Comparison of ENCODE assay signal across 9 mouse cellular contexts in the genomic region with DNA sequence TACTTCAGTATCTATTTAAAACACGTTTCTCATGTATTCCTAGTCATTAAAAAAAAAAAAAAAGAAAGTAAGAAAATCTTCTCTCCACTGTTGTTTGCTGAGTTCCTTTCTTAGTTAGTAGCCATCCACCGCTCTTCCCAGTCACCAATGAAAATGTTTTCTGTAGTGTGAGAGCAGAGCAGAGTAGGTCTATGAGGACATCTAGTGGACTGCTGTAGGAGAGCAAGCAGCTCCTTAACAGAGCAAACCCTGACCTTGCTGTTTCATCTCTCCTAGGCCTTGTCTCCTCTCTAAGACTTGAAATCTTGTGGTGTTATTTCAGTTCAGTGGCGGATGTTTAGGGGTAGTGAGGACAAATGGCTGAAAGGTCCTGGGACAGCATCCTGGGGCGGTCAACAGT.
A peak's percentile ranks its signal among the peaks of the same experiment; 100 is the strongest.
DNase-seq lines count a peak whose midpoint lies in the region; ATAC-seq and TF ChIP-seq lines count a peak whose summit lies in the region.
"Had no signal": no experiment of that assay in that cellular context is flagged by ENCODE, and none has a peak within 500 bp of the region (broad histone marks: within the 10 kb centered on the region; RNA-seq: fewer than 3 reads in every experiment).

No protein-coding gene starts in this region.

- no peaks in the 10 kb centered on the region for H3K36me3 ChIP-seq in hindbrain, postnatal 0 days (ENCODE audit: insufficient read depth, low read length)
- H3K36me3 ChIP-seq in midbrain, embryonic 11.5 days (ENCODE audit: control insufficient read depth, insufficient read depth, low read length): no peaks in the 10 kb centered on the region

- ATAC-seq in hindbrain, postnatal 0 days: peak; percentile 74
- no peak for ATAC-seq in midbrain, embryonic 11.5 days (ENCODE audit: low FRiP score)
- ATAC-seq in erythroblast, adult 5-6 weeks (replicated peaks; ENCODE audit: low FRiP score, poor library complexity, severe bottlenecking): no peak

- no peaks in the 10 kb centered on the region for H3K9me3 ChIP-seq in hindbrain, postnatal 0 days (ENCODE audit: low read length)
- no peaks in the 10 kb centered on the region for H3K9me3 ChIP-seq in midbrain, embryonic 11.5 days (ENCODE audit: control insufficient read depth, low read length)

- 31% methylated on average over 4 of the region's 4 CpGs for WGBS in hindbrain, postnatal 0 days
- 38% methylated on average over 4 of the region's 4 CpGs for WGBS in midbrain, embryonic 11.5 days

- H3K9ac ChIP-seq in hindbrain, postnatal 0 days (replicated peaks; ENCODE audit: low read length): no peak overlapping the region
- H3K9ac ChIP-seq in midbrain, embryonic 11.5 days (ENCODE audit: low read length): no peak overlapping the region

- TF ChIP-seq CTCF in layer of hippocampus, adult 2 months (conservative IDR thresholded peaks at IDR 0.05): peak; percentile 85
- TF ChIP-seq CTCF in brain, embryonic 14.5 days (IDR thresholded peaks at IDR 0.05; ENCODE audit: borderline replicate concordance, extremely low read depth, insufficient read depth, insufficient read length): peak; percentile 82; the same call in 1 of the 2 replicates
- TF ChIP-seq CTCF in hindbrain, postnatal 0 days (IDR thresholded peaks at IDR 0.05; ENCODE audit: low read depth): peak; percentile 88

- no peaks in the 10 kb centered on the region for H3K27me3 ChIP-seq in hindbrain, postnatal 0 days (ENCODE audit: insufficient read depth, low read length)
- no peaks in the 10 kb centered on the region for H3K27me3 ChIP-seq in midbrain, embryonic 11.5 days (ENCODE audit: control insufficient read depth, insufficient read depth, low read length)

- no peak overlapping the region for H3K4me2 ChIP-seq in hindbrain, postnatal 0 days (ENCODE audit: low read depth, low read length)
- no peak overlapping the region for H3K4me2 ChIP-seq in midbrain, embryonic 11.5 days

- no peak for DNase-seq in layer of hippocampus, adult 2 months (ENCODE audit: low spot score in 2 of 2)
- DNase-seq in layer of hippocampus, postnatal 25 days (ENCODE audit: extremely low spot score in 1 of 2, low spot score in 1 of 2): no peak
- peak; percentile 82 for DNase-seq in brain, embryonic 14.5 days (ENCODE audit: low read depth)
- DNase-seq in hindbrain, postnatal 0 days (ENCODE audit: low spot score): peak; percentile 77
- DNase-seq in midbrain, embryonic 11.5 days (ENCODE audit: low spot score, missing footprints): peak; percentile 90
- DNase-seq in layer of hippocampus, adult 9-11 months: no peak
- no peak for DNase-seq in cerebellum, adult 11 months

- H3K4me3 ChIP-seq in layer of hippocampus, adult 2 months: no peak overlapping the region
- no peak overlapping the region for H3K4me3 ChIP-seq in hindbrain, postnatal 0 days (ENCODE audit: low read length)
- no peak overlapping the region for H3K4me3 ChIP-seq in midbrain, embryonic 11.5 days (ENCODE audit: low read depth, low read length)
- H3K4me3 ChIP-seq: erythroblast, embryonic 14.5 days had no signal

- H3K27ac ChIP-seq in layer of hippocampus, adult 2 months: no peak overlapping the region
- H3K27ac ChIP-seq in hindbrain, postnatal 0 days: no peak overlapping the region
- H3K27ac ChIP-seq in midbrain, embryonic 11.5 days (ENCODE audit: low read depth, low read length): no peak overlapping the region

- no peaks in the 10 kb centered on the region for H3K4me1 ChIP-seq in hindbrain, postnatal 0 days (ENCODE audit: insufficient read depth, low read length)
- H3K4me1 ChIP-seq in midbrain, embryonic 11.5 days (ENCODE audit: control insufficient read depth, insufficient read depth, low read length): no peaks in the 10 kb centered on the region

- TF ChIP-seq POLR2A in brain, embryonic 14.5 days (IDR thresholded peaks at IDR 0.05; ENCODE audit: borderline replicate concordance, extremely low read depth, insufficient read depth, insufficient read length, poor library complexity, severe bottlenecking): no peak

Comparison
In these comparisons a context has a peak if more than half of its experiments do, and no peak if none do; other contexts are left out.
1. DNase-seq: peak in brain, embryonic 14.5 days (single experiment), hindbrain, postnatal 0 days (single experiment) and midbrain, embryonic 11.5 days (single experiment); none in layer of hippocampus, adult 2 months (0 of 2), layer of hippocampus, postnatal 25 days (0 of 2), layer of hippocampus, adult 9-11 months (single experiment) and cerebellum, adult 11 months (single experiment).
2. Peak in every context shown above with its lines, with median percentiles within 50 percentile points of each other: CTCF ChIP-seq.